Mouse (Mus musculus) thymus, adult 2 months (tissue): ENCODE data around the gene Slc16a8. TPM values are rescaled to one million over a fixed set of nuclear protein-coding genes. Genes with fewer than 3 reads are reported as not detected.
A peak's percentile ranks its signal among the peaks of the same experiment; 100 is the strongest.

ENCODE experiments used
- DNase-seq: peaks from one replicate; pipeline ENCODE4 v3.0.0; 2021
- H3K27ac ChIP-seq: fragments of 200-500 bp; 2 replicates; pipeline ENCODE4 v1.5.1; 2012; ENCODE audit warnings: low read length, control low read depth; ENCODE audit not compliant: control insufficient read depth, insufficient read depth
- H3K27me3 ChIP-seq: fragments of 200-500 bp; 2 replicates; pipeline ENCODE4 v1.6.1; 2012; ENCODE audit warnings: mild to moderate bottlenecking, low read length, moderate library complexity, mixed read lengths; ENCODE audit not compliant: control insufficient read depth, insufficient read depth
- H3K36me3 ChIP-seq: fragments of 200-500 bp; 2 replicates; pipeline ENCODE4 v1.6.1; 2012; ENCODE audit warnings: mild to moderate bottlenecking, low read length, moderate library complexity; ENCODE audit not compliant: control insufficient read depth, insufficient read depth
- H3K4me1 ChIP-seq: fragments of 200-500 bp; replicated peaks from 2 replicates; pipeline ENCODE4 v1.6.1; 2012; ENCODE audit warnings: low read length; ENCODE audit not compliant: control insufficient read depth, insufficient read depth
- H3K4me3 ChIP-seq: fragments of 200-500 bp; 2 replicates; pipeline ENCODE4 v1.5.1; 2012; ENCODE audit warnings: mild to moderate bottlenecking, low read length, control low read depth, moderate library complexity; ENCODE audit not compliant: control insufficient read depth, insufficient read depth
- CTCF ChIP-seq: fragments of 200-500 bp; IDR thresholded peaks from 2 replicates; pipeline ENCODE4 v1.5.1; 2012; ENCODE audit warnings: mild to moderate bottlenecking, control low read depth, low read length, moderate library complexity, borderline replicate concordance; ENCODE audit not compliant: control insufficient read depth, poor library complexity, insufficient read depth; ENCODE audit errors: extremely low read depth
- POLR2A ChIP-seq: fragments of 200-500 bp; IDR thresholded peaks from 2 replicates; pipeline ENCODE4 v1.6.1; 2012; ENCODE audit warnings: mild to moderate bottlenecking, low read length, control low read depth, moderate library complexity; ENCODE audit not compliant: control insufficient read depth, poor library complexity, insufficient read depth; ENCODE audit errors: extremely low read depth
- WGBS: fragments of 180-500 bp; shearing (Covaris S2); methylation state at CpG from one replicate; pipeline ENCODE4 v1.1.7; 2018; 5-methylcytosine and 5-hydroxymethylcytosine counted together
- polyA plus RNA-seq: library from polyadenylated mRNA; depleted of rRNA; stranded (reverse); fragments of >200 nt; gene quantifications from 2 replicates; pipeline ENCODE4 v1.2.3, GENCODE M21; 2012

Slc16a8 gene
- polyA plus RNA-seq, 1 experiment: 0.15 TPM

DNA sequence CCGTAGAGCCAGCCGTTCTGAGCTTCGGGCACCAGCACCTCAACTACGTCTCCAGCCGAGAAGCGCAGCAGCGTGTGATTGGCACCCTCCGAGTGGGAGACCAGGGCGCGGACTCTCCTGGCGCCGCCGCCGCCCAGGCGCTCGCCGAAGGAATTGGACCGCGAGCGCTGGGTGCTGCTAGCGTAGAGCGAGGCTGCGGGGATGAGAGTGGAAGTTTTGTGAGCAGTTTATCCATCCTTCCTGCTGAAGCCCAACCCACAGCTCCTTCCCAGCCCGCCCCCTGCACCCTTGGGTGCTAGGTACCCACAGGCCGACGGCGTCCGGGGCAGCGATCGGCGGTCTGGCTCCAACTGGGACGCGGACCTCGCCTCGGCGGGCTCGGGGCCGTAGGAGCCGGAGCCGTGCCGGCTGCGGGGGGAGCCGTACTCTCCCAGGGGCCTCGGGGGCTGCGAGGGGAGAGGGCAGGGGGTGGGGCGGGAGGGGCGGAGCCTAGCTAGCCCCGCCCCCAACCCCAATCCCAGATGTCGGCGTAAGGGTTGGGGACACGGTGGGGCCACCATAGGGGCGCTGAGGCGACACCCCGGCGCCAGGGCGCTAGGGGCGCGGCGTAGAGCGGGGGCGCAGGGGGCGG is 6.6 kb upstream of the Slc16a8 start:
- Histone ChIP-seq H3K4me1 (peaks cover 21% of the 10 kb centered on the region), H3K27ac (no peak overlapping the region), H3K36me3 (no peaks in the 10 kb centered on the region), H3K4me3 (peak overlapping the region; percentile 43), H3K27me3 (peaks cover 10% of the 10 kb centered on the region)
- DNase-seq: peak; percentile 14
- WGBS: 2% methylated on average over 55 of the region's 62 CpGs
- no peak for TF ChIP-seq CTCF
- TF ChIP-seq POLR2A: no peak

DNA sequence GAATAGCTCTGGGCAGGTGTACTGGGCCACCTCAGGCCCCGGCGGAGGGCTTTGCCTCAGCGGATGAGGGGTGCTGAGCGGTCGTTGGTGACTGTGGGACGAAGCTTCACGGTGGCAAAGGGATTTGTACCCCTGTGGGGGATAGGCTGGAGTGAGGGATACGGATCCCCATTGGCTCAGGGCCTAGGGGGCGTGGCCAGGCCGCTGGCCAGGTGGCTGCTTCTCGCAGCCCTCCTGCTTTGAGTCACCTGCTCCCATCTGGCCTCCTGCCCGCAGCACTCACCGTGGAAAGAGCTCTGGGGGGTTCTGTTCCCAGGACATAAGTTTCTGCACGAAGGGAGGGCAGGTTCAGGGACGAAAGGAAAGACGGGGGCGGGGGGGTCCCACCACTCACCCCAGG is 4.0 kb upstream of the Slc16a8 start:
- DNase-seq: no peak
- Histone ChIP-seq H3K4me3 (no peak overlapping the region), H3K4me1 (peaks cover 9% of the 10 kb centered on the region), H3K27me3 (peaks cover 12% of the 10 kb centered on the region), H3K27ac (no peak overlapping the region), H3K36me3 (no peaks in the 10 kb centered on the region)
- TF ChIP-seq POLR2A: no peak
- TF ChIP-seq CTCF: no peak
- 58% methylated on average over 17 of the region's 17 CpGs for whole genome bisulfite sequencing

DNA sequence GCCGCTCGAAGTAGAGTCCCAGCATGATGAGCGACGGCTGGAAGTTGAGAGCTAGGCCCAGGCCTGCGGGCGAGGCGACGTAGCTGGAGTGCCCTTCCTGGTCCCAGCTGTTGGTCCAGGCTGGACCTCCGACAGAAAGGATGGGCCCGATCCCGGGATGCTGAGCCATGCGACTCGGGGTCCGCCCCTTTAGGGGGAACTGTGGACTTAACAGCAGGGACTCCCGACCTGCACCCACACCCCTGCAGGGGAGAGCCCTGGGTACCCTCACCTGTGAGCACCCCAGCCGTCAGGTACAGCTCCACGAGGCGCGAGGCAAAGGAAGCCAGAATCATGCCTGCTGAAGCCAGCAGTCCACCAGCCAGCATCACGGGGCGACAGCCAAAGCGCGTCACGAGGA is 2.0 kb downstream of the Slc16a8 start:
- TF ChIP-seq CTCF: no peak
- TF ChIP-seq POLR2A: no peak
- Histone ChIP-seq H3K27ac (no peak overlapping the region), H3K27me3 (peaks cover 18% of the 10 kb centered on the region), H3K4me3 (no peak overlapping the region), H3K4me1 (no peaks in the 10 kb centered on the region), H3K36me3 (no peaks in the 10 kb centered on the region)
- 47% methylated on average over 24 of the region's 24 CpGs for WGBS
- no peak for DNase-seq

DNA sequence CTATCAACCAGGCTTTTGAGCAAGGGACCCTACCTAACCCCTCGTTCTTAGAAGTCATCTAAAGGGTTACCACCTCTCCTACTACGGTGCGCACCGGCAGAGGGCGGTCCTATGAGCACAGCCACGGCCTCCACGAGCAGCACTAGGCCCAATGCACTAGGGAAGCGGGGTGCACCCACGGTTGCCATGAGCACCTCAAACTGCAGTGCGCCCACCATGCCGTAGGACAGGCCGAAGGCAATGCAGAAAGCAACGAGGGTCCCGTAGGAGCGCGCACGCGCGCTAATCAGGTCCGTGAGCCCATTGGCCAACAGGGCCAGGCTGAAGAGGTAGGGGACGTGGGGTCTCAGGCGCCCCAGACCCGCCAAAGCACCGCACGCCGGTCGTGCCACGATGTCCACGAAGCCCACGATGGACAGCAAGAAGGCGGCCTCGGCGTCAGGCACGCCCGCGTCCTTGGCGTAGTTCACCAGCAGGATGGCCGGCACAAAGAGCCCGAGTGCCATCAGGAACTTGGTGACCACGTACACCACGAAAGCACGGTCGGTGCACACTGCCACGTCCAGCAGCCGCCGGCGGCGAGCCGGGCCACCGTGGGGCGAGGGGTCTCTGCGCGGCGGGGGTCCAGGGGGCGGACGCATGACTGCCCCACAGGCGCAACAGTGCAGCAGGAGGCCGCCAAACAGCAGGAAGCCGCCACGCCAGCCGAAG is 2.6 kb downstream of the Slc16a8 start:
- TF ChIP-seq CTCF: no peak
- no peak overlapping the region for H3K27ac ChIP-seq
- DNase-seq: no peak
- H3K4me1 ChIP-seq: no peaks in the 10 kb centered on the region
- H3K27me3 ChIP-seq: peaks cover 18% of the 10 kb centered on the region
- no peaks in the 10 kb centered on the region for H3K36me3 ChIP-seq
- WGBS: 6% methylated on average over 61 of the region's 61 CpGs
- no peak overlapping the region for H3K4me3 ChIP-seq

DNA sequence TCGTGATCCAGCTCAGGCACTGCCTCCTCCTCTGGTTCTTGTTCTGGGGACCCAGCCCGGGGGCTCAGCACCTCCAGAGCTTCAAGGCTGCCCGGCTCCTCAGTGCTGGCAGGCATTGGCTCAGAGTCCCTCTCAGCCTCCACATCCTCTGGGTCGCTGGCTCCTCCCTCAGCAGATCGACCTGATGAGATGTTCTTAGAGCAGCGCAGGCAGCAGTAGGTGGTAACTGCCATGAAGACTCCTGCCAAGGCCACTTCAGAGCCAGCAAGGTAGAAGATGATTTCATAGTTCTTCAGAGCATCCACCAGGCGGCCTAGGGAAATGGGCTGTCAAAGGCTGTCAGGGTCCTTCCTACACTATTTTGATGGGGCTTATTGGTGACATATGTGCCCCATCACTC is 3.4 kb downstream of the Slc16a8 start:
- Histone ChIP-seq H3K27me3 (peaks cover 18% of the 10 kb centered on the region), H3K27ac (no peak overlapping the region), H3K4me3 (no peak overlapping the region), H3K4me1 (no peaks in the 10 kb centered on the region), H3K36me3 (no peaks in the 10 kb centered on the region)
- TF ChIP-seq POLR2A: no peak
- TF ChIP-seq CTCF: no peak
- 67% methylated on average over 7 of the region's 7 CpGs for WGBS
- DNase-seq: no peak

DNA sequence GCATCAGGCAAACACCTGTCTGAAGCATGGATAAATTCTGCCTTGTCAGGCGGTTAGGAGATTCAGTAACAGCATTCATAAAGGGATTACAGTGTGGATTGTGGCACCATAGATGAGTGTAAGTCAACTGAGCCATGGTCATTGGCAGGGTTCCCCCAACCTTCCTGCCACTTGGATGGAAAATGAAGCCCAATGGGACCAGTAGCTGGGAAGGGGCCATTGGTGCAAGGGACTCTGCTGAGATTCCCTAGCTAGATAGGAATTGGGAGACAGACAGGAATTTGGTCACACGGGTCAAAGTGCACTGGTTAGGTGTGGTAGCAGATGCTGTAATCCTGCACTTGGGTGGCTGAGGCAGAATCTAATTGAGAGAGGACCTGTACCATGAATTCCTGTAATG is 4.3 kb downstream of the Slc16a8 start:
- Histone ChIP-seq H3K4me3 (no peak overlapping the region), H3K36me3 (no peaks in the 10 kb centered on the region), H3K27me3 (peaks cover 18% of the 10 kb centered on the region), H3K27ac (no peak overlapping the region), H3K4me1 (peaks cover 6% of the 10 kb centered on the region)
- WGBS: 95% methylated on average over 2 of the region's 2 CpGs
- no peak for DNase-seq
- TF ChIP-seq CTCF (no peak), POLR2A (no peak)
